Mouse (Mus musculus) E14TG2a.4 (cell line): ENCODE data around the gene Arhgap30.

Experiments
- H3K27me3 ChIP-seq: 2 replicates; pipeline ENCODE4 v1.6.1; 2014; ENCODE audit warnings: low read length, control low read depth; ENCODE audit not compliant: insufficient read depth
- H3K36me3 ChIP-seq: 2 replicates; pipeline ENCODE4 v1.6.1; 2014; ENCODE audit warnings: low read length, control low read depth; ENCODE audit not compliant: insufficient read depth
- H3K4me1 ChIP-seq: replicated peaks from 2 replicates; pipeline ENCODE4 v1.6.1; 2014; ENCODE audit warnings: low read depth, low read length, control low read depth
- H3K4me3 ChIP-seq: replicated peaks from 2 replicates; pipeline ENCODE4 v1.5.1; 2014; ENCODE audit warnings: mild to moderate bottlenecking, low read length
- H3K9me3 ChIP-seq: 2 replicates; pipeline ENCODE4 v1.6.1; 2014; ENCODE audit warnings: low read length, control low read depth
- CTCF ChIP-seq: conservative IDR thresholded peaks from 2 replicates; pipeline ENCODE4 v1.5.1; 2014; ENCODE audit warnings: low read length
- NANOG ChIP-seq: IDR thresholded peaks from 2 replicates; pipeline ENCODE4 v1.6.1; 2014; ENCODE audit warnings: borderline replicate concordance, low read length, mixed read lengths
- POU5F1 ChIP-seq: IDR thresholded peaks from 2 replicates; pipeline ENCODE4 v1.6.1; 2014; ENCODE audit warnings: low read length, borderline replicate concordance

Arhgap30 gene

DNA sequence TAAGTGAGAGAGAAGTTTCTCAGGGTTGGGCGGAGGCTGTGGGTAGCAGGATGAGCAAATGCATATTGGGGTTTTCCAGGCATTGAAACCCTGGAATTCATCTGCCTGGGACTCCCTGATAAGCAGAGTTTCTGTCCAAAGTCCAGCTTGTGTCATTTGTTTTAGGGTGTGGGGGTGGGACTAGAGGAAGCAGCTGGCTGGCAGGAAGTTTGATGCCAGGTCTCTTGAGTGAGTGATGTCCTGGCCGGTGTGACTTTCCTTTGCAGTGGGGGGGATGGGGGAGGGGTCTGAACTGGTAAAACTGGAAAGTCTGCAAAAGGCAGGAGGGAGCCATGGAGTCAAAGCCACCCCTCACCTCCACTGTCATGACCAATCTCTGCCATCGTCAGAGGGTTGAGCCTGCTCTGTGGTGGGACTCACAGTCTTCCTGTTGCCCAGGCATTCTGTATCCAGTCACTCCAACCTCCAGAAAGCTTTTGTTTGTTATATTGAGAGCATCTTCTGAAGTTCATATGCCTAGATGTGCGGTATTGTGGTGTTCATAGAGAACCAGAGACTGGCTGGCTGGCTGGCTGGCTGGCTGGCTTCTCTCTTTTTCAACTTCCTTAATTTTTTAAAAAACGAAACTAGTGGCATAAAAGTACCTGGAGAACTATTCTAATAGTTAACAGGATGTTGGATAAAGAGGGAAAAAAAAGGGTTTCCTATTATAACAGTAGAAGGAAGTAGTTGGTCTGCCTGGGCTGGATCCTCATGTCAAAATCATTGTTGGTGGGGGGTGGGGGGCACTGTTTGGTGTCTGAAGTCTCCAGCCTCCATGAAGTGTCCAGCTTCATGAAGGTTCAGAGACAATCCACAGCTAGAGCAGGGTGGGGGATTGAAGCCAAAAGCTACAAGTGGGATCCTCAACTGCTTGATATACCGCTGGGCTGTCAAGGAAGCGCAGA, 53.0 kb downstream of the Arhgap30 start:
- Histone ChIP-seq H3K4me1 (peaks cover 65% of the 10 kb centered on the region), H3K9me3 (peaks cover 28% of the 10 kb centered on the region), H3K27me3 (no peaks in the 10 kb centered on the region), H3K36me3 (peaks cover 23% of the 10 kb centered on the region), H3K4me3 (peak overlapping the region; percentile 49)
- TF ChIP-seq NANOG (no peak), CTCF (no peak), POU5F1 (no peak)

DNA sequence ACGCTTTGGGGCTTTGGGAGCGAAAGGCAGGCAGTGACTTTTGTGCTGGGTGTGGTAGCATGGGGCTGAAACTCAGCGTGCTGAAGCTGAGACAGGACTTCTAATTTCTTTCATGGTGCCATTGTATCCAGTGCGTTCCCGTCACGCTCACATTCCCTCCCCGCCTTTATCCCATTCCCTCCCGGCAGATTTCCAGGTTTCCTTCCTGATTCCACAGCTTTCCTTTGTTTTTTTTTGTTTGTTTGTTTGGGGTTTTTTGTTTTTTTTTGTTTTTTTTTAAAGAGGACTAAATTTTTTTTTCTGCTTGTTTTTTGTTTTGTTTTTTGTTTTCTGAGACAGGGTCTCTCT, 53.6 kb downstream of the Arhgap30 start:
- no peak overlapping the region for H3K4me3 ChIP-seq
- peaks cover 28% of the 10 kb centered on the region for H3K9me3 ChIP-seq
- H3K36me3 ChIP-seq = peaks cover 23% of the 10 kb centered on the region
- H3K4me1 ChIP-seq = peaks cover 66% of the 10 kb centered on the region
- TF ChIP-seq POU5F1 (no peak), NANOG (no peak), CTCF (no peak)
- H3K27me3 ChIP-seq = no peaks in the 10 kb centered on the region

DNA sequence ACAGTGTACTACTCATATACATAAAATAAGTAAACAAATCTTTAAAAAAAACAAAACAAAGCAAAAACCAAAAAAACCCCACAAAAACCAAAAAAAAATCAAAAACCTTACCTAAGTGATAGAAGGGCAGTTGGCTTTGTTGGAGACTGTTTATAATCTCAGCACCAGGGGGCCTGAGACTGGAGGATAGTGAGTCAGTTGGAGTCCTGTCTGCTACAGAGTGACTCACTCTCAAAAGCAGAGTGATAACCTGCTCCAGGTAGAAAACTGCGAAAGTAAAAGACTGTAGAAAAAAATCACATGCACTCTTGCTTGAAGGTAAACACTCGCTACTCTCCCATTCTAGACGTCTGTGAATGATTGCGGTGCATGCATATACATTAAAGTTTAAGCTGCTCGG, 56.3 kb downstream of the Arhgap30 start:
- TF ChIP-seq CTCF (no peak), NANOG (no peak), POU5F1 (no peak)
- Histone ChIP-seq H3K9me3 (peaks cover 28% of the 10 kb centered on the region), H3K27me3 (no peaks in the 10 kb centered on the region), H3K36me3 (peaks cover 19% of the 10 kb centered on the region), H3K4me1 (peaks cover 62% of the 10 kb centered on the region), H3K4me3 (no peak overlapping the region)

DNA sequence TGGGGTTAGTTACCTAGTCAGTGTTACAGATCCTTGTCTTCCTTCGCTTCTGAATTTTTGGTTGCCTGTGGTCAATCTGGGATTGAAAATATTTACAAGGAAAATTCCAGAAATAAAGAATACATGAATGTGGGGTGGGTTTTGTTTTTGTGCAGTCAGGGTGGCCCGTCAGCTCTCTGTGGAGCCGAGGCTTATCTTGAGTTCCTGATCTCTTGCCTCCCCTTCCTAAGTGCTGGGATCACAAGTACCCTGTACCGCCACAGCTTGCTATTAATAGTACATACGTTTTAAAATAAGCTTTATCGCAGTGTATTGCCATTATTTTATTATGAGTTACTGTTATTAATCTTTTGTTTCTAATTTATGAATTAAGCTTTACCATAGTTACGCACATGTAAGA, 58.1 kb downstream of the Arhgap30 start:
- peaks cover 19% of the 10 kb centered on the region for H3K36me3 ChIP-seq
- H3K9me3 ChIP-seq = peaks cover 28% of the 10 kb centered on the region
- peaks cover 56% of the 10 kb centered on the region for H3K4me1 ChIP-seq
- TF ChIP-seq NANOG (no peak), CTCF (no peak), POU5F1 (no peak)
- no peak overlapping the region for H3K4me3 ChIP-seq
- no peaks in the 10 kb centered on the region for H3K27me3 ChIP-seq

DNA sequence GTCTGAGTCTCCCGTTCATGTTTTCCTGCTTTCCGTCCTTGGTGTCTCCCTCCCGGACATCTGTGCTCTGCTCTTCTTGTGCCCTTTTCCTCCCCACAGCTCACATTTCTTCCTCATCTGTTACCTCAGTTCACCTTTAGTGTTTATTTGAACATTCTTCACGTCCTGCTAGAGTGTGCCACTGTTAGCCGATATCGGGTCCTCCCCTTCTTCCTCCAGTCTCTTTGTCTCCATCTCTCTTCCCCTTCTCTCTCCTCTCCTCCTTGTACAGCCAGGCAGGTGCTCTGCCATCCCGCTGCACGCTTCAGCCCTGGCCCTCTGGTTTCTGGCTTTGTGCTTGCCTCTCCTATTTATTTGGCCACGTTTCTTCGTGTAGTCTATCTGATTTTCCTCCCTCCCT, 58.9 kb downstream of the Arhgap30 start:
- TF ChIP-seq CTCF = no peak
- no peak for TF ChIP-seq NANOG
- no peak for TF ChIP-seq POU5F1
- Histone ChIP-seq H3K36me3 (peaks cover 19% of the 10 kb centered on the region), H3K9me3 (peaks cover 28% of the 10 kb centered on the region), H3K4me3 (no peak overlapping the region), H3K4me1 (peaks cover 56% of the 10 kb centered on the region), H3K27me3 (no peaks in the 10 kb centered on the region)

DNA sequence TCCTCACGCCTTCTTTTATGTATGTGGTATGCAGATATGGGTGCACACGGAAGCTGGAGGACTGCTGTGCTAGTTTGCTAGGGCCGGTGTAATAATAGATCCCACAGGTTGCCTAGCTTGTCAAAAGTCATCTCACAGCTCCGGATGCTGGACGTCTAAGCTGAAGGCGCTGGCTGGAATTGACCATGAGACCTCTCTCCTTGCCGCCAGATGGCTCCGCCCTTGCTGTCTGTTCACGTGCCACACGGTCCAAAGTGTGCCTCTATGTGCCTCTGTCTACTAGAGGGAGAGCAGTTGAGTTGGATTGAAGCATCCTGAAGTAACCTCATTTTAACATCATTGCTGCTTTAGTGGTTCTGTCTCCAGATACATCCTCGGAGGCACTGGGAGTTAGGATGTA, 61.3 kb downstream of the Arhgap30 start:
- Histone ChIP-seq H3K4me3 (no peak overlapping the region), H3K27me3 (no peaks in the 10 kb centered on the region), H3K4me1 (peaks cover 65% of the 10 kb centered on the region), H3K9me3 (peaks cover 12% of the 10 kb centered on the region), H3K36me3 (peaks cover 21% of the 10 kb centered on the region)
- no peak for TF ChIP-seq NANOG

DNA sequence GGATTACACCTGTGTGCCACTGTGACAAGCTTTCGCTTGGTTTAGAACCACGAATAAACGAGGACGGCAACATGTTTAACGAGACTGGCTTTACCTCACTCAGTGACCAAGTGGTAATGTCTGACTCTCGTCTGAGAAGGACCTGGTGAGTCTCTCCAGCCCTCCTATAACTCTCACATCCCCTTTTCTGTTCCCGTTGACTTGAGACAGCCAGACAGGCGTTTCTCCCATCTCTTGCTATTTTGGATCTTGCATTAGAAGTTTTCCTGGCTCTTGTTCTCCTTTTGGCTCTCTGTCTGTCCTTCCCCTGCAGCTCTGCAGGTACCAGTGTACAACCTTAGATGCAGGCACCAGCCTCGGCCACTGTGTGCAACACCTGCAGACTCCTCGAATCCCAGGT, 62.2 kb downstream of the Arhgap30 start:
- Histone ChIP-seq H3K36me3 (peaks cover 13% of the 10 kb centered on the region; the same call in 1 of the 2 replicates), H3K4me1 (peaks cover 66% of the 10 kb centered on the region), H3K27me3 (no peaks in the 10 kb centered on the region), H3K4me3 (no peak overlapping the region), H3K9me3 (peaks cover 4% of the 10 kb centered on the region; the same call in 1 of the 2 replicates)
- no peak for TF ChIP-seq NANOG
- no peak for TF ChIP-seq POU5F1
- TF ChIP-seq CTCF = no peak

DNA sequence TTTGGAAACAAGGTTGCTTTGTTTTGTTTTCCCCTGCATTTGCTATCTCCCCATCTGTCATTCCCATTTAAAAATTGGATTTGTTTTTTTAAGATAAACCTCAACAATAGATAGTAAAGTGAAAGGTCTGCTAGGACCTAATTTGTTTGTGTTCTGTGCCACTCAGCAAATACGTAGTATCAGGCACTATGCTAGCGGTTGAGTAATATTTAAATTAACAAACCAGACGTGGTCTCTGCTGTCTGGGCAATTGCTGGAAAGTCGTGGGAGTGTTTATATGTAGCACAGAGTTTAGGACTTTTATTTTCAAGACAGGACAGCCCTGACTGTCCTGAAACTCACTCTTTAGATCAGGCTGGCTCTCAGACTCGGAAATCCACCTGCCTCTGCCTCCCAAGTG, 63.8 kb downstream of the Arhgap30 start:
- H3K9me3 ChIP-seq = no peaks in the 10 kb centered on the region
- H3K27me3 ChIP-seq = no peaks in the 10 kb centered on the region
- H3K36me3 ChIP-seq = peaks cover 6% of the 10 kb centered on the region
- no peak overlapping the region for H3K4me3 ChIP-seq
- TF ChIP-seq NANOG (no peak), POU5F1 (no peak), CTCF (no peak)
- H3K4me1 ChIP-seq = peaks cover 71% of the 10 kb centered on the region
